Mouse (Mus musculus) erythroid progenitor cell, adult 5-6 weeks (primary cell): ENCODE measurements around the gene Dnajc28. TPM values are rescaled to one million over a fixed set of nuclear protein-coding genes. Genes with fewer than 3 reads are reported as not detected.

Source experiments
- ATAC-seq: replicated peaks from 2 replicates; pipeline ENCODE4 v1.8.0; 2016; ENCODE audit warnings: moderate number of reproducible peaks, mild to moderate bottlenecking, moderate TSS enrichment, inconsistent platforms; ENCODE audit not compliant: poor library complexity, low FRiP score, severe bottlenecking
- total RNA-seq, 2 experiments: library from RNA; stranded (forward) in 1 of 2; stranded (reverse) in 1 of 2; fragments of 150-400 nt in 1 of 2; fragments of 186-747, 209-891 nt in 1 of 2; gene quantifications; 2 replicates each; pipeline versions ENCODE4 v1.2.3 to v1.2.4; 2015 to 2017; ENCODE audit warnings: low replicate concordance in 2 of 2

The Dnajc28 gene
- total RNA-seq, 2 experiments from 2014 or later, result 1.3 to 3.5 TPM

DNA sequence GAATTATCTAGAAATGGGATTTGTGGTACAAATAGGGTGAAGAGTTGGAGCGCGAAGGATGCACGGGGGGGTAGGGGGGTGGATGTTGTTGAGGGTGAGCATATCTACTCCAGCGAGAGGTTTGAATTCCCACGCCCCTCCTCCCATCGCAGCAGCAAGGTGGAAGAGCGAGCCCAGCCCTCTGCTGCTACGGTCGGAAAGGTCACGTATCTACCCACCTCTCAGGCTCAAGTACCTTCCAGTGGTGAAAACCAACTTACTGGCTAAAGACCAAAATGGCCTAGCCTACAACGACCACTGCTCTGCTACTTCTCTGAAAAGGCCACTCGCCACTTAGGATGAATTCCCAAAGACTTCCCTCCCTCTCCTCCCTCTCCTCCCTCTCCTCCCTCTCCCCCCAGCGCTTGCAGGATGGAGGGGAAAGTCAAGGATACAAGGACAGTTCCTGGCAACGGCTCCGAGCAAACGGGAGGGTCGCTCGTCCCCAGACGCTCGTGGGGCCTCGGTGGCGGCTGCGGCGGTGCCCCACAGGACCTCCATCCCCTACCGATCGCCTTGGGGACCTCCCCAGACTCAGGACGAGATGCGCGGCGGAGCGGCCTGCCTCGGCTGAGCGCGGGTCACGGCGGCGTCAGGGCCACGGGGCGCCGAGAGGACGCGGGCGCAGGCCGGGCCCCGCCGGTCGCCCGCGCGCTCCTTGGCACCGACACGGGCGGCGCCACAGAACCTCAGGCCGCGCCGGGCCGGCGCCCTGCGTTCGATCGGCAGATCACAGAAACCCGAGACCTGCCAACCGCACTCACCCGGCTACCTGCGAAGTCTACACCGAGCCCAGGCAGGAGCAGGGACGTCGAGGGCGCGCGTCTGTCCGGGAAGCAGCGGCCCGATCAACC is 21.8 kb downstream of the Dnajc28 start:
- peak; percentile 17 for ATAC-seq

GRCm38 (mm10) chr16:91596397-91596778 is 22.4 kb downstream of the Dnajc28 start:
- peak; percentile 36; the same call in 1 of the 2 replicates for ATAC-seq

DNA sequence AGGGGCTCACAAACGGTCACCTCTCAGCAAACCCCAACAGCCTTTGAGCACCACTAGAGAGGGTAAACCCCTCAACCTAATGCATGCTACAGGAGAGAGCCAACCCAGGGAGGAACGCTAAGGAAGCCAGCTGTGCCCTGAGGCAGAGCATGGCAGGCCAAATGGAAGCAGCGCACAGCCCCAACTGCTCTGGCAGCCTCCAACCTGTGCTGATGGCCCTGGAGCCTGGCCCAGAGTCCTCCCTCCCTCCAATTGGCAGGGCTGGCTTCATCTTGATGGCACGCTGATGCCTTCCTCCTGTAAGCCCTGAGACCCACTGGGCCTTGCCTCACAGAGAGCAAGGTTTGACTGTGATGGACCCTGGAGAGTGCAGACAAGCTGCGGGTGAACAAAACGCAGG is 23.8 kb downstream of the Dnajc28 start:
- no peak for ATAC-seq

GRCm38 (mm10) chr16:91593262-91593661 is 25.6 kb downstream of the Dnajc28 start:
- ATAC-seq, result no peak

DNA sequence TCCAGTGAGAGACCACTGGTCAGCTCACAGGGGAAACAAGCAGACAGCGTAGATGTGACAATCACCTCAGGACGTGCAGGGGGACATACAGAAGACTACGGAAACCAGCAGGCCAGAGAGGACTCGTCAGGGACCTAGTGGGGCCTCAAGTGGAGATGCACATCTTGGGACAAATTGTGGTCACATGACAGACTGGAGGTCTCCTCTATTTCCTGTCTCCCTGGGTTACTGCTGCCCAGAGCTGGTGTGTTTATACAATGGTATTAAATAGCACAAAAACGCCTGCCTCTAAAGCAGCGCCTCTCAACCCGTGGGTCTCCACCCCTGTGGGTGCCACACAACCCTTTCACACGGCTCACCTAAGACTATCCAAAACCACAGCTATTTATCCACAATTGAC is 26.7 kb downstream of the Dnajc28 start:
- no peak for ATAC-seq

DNA sequence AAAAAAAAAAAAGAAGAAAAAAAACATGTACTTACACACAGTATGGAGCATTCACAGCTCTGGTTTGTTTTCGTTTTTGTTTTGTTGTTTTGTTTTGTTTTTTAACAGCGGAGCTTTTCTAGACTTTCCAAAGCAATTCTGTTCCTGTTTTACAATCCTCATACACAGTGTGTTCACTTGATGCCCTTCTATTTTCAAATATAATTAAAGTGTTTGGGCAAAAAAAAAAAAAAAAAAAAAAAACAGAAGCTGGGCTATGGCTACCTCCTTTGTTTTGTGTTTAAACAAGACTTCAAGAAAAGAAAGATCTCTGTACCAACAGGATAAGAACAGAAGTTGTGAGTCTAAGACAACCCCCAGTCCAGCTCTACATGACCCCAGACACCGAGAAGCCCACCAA is 30.1 kb downstream of the Dnajc28 start:
- no peak for ATAC-seq

DNA sequence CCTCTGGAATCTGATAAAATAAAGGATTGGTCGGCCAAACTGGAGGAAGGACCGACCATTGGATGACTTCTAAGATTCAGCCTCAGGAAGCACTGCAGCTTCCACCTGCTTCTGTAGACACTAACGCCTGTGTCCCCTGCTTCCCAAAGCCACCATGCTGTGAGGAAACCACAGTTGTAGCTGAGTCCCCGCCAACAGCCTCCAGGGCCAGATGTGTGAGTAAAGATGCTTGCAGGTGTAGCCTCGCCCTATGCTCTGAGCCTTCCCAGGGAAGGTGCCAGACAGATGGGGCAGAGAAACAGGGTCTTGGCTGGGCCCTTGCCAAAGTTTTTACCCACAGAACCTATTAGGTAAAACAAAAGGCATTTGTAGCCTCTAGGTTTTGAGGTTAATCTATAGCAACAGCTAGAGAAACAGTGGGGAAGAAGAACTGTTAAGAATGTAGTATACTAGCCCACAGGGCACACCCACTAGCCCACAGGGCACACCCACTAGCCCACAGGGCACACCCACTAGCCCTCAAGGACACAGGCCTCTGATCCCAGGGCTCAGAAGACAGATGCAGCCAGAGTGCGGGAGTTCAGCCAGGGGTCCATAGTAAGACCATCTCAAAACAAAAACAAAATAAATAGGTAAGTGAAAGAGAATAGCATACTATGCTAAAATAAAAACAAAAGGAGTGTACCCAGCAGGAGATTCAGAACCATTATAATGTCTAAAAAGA is 30.9 kb downstream of the Dnajc28 start:
- peak; percentile 70 for ATAC-seq

- ATAC-seq, result no peak
These were observed 32.6 kb downstream of the Dnajc28 start for GRCm38 (mm10) chr16:91586244-91586643.

- no peak for ATAC-seq
These were observed 33.2 kb downstream of the Dnajc28 start for GRCm38 (mm10) chr16:91585617-91586016.

GRCm38 (mm10) chr16:91582307-91582706 is 36.5 kb downstream of the Dnajc28 start:
- no peak for ATAC-seq

DNA sequence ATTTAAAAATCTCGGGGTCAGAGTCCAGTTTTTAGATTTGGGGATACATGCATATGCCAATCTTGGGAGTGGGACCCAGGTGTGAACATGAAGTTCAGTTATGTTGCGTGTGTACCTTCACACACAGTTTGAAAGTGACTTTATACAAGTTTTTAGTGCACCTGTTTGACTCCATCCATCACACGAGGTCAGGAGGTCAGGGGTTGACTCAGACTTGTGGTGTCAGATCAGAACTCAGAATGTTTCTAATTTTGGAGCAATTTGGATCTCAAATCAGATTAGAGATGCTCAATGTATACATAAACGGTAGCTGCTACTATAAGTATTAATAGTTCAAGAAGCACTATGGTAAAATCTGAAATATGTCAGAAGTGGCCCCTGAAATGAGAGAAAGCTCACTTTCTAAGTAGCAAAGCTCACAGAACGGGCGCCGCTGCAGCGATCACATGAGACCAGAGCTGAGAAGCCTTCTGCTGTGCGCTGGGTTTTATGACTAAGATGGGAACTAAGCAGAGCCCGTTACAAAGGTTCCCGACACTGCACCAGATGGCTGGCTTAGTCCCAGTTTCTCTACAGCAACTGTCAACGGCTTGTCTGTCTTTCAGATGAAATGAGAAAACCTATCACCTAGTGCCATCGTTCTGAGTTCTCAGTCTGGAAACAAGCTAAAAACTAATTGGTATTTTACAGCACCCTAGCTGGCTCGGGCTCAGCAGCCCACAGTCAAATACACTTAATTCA is 39.7 kb downstream of the Dnajc28 start:
- no peak for ATAC-seq

GRCm38 (mm10) chr16:91575151-91575550 is 43.7 kb downstream of the Dnajc28 start:
- ATAC-seq, result no peak

DNA sequence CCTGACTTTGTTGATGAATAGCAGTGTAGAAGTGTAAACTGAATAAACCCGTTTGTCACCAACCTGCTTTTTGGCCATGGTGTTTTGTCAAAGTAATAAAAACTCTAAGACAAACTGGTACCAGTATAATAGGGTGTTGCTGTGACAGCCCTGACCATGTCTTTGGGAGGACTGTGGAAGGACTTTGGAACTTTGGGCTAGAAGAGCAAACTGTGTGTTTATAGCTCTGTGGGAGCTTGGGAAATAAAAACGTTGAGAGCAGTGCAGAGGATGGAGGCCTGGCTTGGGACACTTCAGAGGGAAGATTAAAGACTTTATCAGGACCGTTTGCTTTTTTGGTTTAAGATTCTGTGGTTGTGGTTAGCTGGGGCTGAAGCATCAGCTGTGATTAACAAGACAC is 47.7 kb downstream of the Dnajc28 start:
- ATAC-seq, result no peak

- no peak for ATAC-seq
These were observed 49.9 kb downstream of the Dnajc28 start for GRCm38 (mm10) chr16:91568960-91569359.

- no peak for ATAC-seq
These were observed 52.8 kb downstream of the Dnajc28 start for GRCm38 (mm10) chr16:91566002-91566401.

DNA sequence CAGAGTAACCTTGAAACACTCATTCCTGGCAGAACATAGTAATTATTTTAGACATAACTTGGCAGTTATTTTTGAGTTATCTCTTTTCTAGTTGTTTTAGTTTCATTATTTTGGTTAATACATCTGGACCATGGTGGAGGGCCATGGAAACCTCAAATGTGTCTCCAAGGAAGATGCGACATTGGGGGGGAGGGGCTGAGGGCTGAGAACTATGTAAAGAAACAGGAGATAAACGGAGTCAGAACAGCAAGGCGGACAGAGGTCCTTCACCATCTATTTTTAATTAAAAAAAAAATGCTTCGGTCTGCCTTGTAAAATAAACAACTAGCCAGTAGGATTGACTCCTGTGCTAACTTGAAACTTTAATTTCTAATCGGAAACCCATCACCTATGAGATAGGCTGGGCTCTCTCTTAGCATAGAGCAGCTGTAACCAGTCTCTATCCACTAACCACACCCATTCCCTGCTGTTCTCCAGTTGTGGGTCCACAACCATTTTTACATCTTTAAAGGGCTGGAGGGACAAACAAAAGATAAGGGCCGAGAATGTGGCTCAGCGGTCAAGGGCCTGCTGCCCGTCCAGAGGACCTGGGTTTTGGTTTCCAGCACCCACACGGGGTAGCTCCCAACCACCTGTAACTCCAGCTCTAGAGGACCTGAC is 53.4 kb downstream of the Dnajc28 start:
- no peak for ATAC-seq

DNA sequence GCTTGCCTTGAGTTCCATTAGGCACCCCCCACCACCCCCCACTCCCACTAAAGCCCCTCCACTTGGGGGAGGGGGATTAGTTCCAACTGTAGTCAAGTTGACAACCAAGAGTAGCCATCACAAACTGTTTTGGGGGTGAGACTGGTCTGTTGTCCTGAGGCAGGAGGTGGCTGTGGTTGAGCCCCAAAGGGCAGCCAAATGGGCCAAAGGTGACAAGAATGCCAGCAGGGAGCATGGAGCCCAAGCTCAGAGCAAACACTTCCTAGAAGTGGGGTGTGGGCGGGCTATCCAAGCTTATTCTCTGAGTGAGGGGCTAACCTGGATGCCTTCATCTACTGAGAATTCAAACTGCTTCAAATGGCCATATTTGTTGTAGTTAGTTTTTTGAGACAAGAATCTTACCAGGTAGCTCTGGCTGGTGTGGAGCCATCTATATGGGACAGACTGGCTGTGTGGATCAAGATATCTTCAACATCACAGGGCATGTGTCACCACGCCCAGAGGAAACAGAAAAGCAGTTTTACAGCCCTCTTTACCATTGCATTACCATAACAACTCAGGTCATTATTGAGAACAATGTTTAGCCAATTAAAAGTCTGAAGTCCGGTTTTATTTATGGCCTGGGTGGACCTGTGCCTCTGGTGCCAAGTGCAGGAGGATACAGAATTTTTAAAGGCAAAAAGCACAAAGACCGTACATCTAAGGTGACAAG is 54.1 kb downstream of the Dnajc28 start:
- 0 out of 2 replicates have a peak, but pooled peaks have one; percentile 50 for ATAC-seq
